Mouse (Mus musculus): ENCODE measurements around the gene Fxyd6. TPM values are rescaled to one million over a fixed set of nuclear protein-coding genes. Genes with fewer than 3 reads are reported as not detected.

Gene Fxyd6
- polyA plus RNA-seq, 1 experiment from 2014 or later, result 54.5 TPM

- 90% methylated on average over 6 of the region's 6 CpGs for WGBS
- H3K4me1 ChIP-seq (replicated peaks; ENCODE audit: control insufficient read depth, insufficient read depth, low read length), result no peaks in the 10 kb centered on the region
- H3K4me2 ChIP-seq (replicated peaks; ENCODE audit: low read depth), result no peak overlapping the region
- no peak overlapping the region for H3K4me3 ChIP-seq (ENCODE audit: low read depth, low read length)
- no peak for ATAC-seq
- no peak overlapping the region for H3K27ac ChIP-seq (ENCODE audit: low read depth, low read length)
- H3K9me3 ChIP-seq (ENCODE audit: control insufficient read depth), result no peaks in the 10 kb centered on the region
- no peak for TF ChIP-seq CTCF (IDR thresholded peaks at IDR 0.05; ENCODE audit: low read depth)
- H3K36me3 ChIP-seq (ENCODE audit: control insufficient read depth, insufficient read depth), result no peaks in the 10 kb centered on the region
- H3K27me3 ChIP-seq (replicated peaks; ENCODE audit: control insufficient read depth, insufficient read depth, low read length), result no peaks in the 10 kb centered on the region
- no peak overlapping the region for H3K9ac ChIP-seq (ENCODE audit: low read depth, low read length)
Observed at GRCm38 (mm10) chr9:45395218-45395617, 25.2 kb downstream of the Fxyd6 start.

- Histone ChIP-seq H3K4me1 (replicated peaks; ENCODE audit: control insufficient read depth, insufficient read depth, low read length) (no peaks in the 10 kb centered on the region), H3K4me3 (ENCODE audit: low read depth, low read length) (no peak overlapping the region), H3K27ac (ENCODE audit: low read depth, low read length) (no peak overlapping the region), H3K4me2 (replicated peaks; ENCODE audit: low read depth) (no peak overlapping the region), H3K9me3 (ENCODE audit: control insufficient read depth) (no peaks in the 10 kb centered on the region), H3K36me3 (ENCODE audit: control insufficient read depth, insufficient read depth) (no peaks in the 10 kb centered on the region), H3K9ac (ENCODE audit: low read depth, low read length) (no peak overlapping the region), H3K27me3 (replicated peaks; ENCODE audit: control insufficient read depth, insufficient read depth, low read length) (no peaks in the 10 kb centered on the region)
- no peak for TF ChIP-seq CTCF (IDR thresholded peaks at IDR 0.05; ENCODE audit: low read depth)
- WGBS, result 57% methylated on average over 3 of the region's 3 CpGs
- ATAC-seq, result no peak
Observed at GRCm38 (mm10) chr9:45395796-45396195, 25.8 kb downstream of the Fxyd6 start.

GRCm38 (mm10) chr9:45398336-45398735 lies 28.4 kb downstream of the Fxyd6 start:
- H3K9me3 ChIP-seq (ENCODE audit: control insufficient read depth), result no peaks in the 10 kb centered on the region
- H3K27ac ChIP-seq (ENCODE audit: low read depth, low read length), result no peak overlapping the region
- H3K27me3 ChIP-seq (replicated peaks; ENCODE audit: control insufficient read depth, insufficient read depth, low read length), result 0 out of 2 replicates have a peak, but pooled peaks cover 4% of the 10 kb centered on the region
- no peak overlapping the region for H3K9ac ChIP-seq (ENCODE audit: low read depth, low read length)
- no peak overlapping the region for H3K4me3 ChIP-seq (ENCODE audit: low read depth, low read length)
- TF ChIP-seq CTCF (IDR thresholded peaks at IDR 0.05; ENCODE audit: low read depth), result no peak
- WGBS, result 36% methylated on average over 1 of the region's 1 CpGs
- H3K36me3 ChIP-seq (ENCODE audit: control insufficient read depth, insufficient read depth), result no peaks in the 10 kb centered on the region
- no peak overlapping the region for H3K4me2 ChIP-seq (replicated peaks; ENCODE audit: low read depth)
- no peak for ATAC-seq
- H3K4me1 ChIP-seq (replicated peaks; ENCODE audit: control insufficient read depth, insufficient read depth, low read length), result no peaks in the 10 kb centered on the region

GRCm38 (mm10) chr9:45399434-45399833 lies 29.4 kb downstream of the Fxyd6 start, which contains the start of gene Fxyd2:
TSS of gene Fxyd2 (plus strand) at chr9:45399669.
- no peak for ATAC-seq
- Histone ChIP-seq H3K9me3 (ENCODE audit: control insufficient read depth) (no peaks in the 10 kb centered on the region), H3K4me1 (replicated peaks; ENCODE audit: control insufficient read depth, insufficient read depth, low read length) (no peaks in the 10 kb centered on the region), H3K27ac (ENCODE audit: low read depth, low read length) (no peak within 1 kb of the TSS), H3K9ac (ENCODE audit: low read depth, low read length) (no peak within 1 kb of the TSS), H3K4me3 (ENCODE audit: low read depth, low read length) (no peak within 1 kb of the TSS), H3K36me3 (ENCODE audit: control insufficient read depth, insufficient read depth) (no peaks in the 10 kb centered on the region), H3K27me3 (replicated peaks; ENCODE audit: control insufficient read depth, insufficient read depth, low read length) (peaks cover 4% of the 10 kb centered on the region; the same call in 1 of the 2 replicates), H3K4me2 (replicated peaks; ENCODE audit: low read depth) (no peak within 1 kb of the TSS)
- no peak for TF ChIP-seq CTCF (IDR thresholded peaks at IDR 0.05; ENCODE audit: low read depth)
- WGBS, result 83% methylated on average over 4 of the region's 4 CpGs

- TF ChIP-seq CTCF (IDR thresholded peaks at IDR 0.05; ENCODE audit: low read depth), result no peak
- Histone ChIP-seq H3K9me3 (ENCODE audit: control insufficient read depth) (no peaks in the 10 kb centered on the region), H3K27ac (ENCODE audit: low read depth, low read length) (no peak overlapping the region), H3K4me3 (ENCODE audit: low read depth, low read length) (no peak overlapping the region), H3K9ac (ENCODE audit: low read depth, low read length) (no peak overlapping the region), H3K27me3 (replicated peaks; ENCODE audit: control insufficient read depth, insufficient read depth, low read length) (peaks cover 4% of the 10 kb centered on the region; the same call in 1 of the 2 replicates), H3K4me1 (replicated peaks; ENCODE audit: control insufficient read depth, insufficient read depth, low read length) (no peaks in the 10 kb centered on the region), H3K36me3 (ENCODE audit: control insufficient read depth, insufficient read depth) (no peaks in the 10 kb centered on the region), H3K4me2 (replicated peaks; ENCODE audit: low read depth) (no peak overlapping the region)
- 71% methylated on average over 4 of the region's 4 CpGs for WGBS
- ATAC-seq, result no peak
Observed at GRCm38 (mm10) chr9:45401851-45402250, 31.9 kb downstream of the Fxyd6 start.

GRCm38 (mm10) chr9:45402957-45403356 lies 33.0 kb downstream of the Fxyd6 start:
- 56% methylated on average over 2 of the region's 2 CpGs for WGBS
- no peak overlapping the region for H3K27ac ChIP-seq (ENCODE audit: low read depth, low read length)
- no peaks in the 10 kb centered on the region for H3K36me3 ChIP-seq (ENCODE audit: control insufficient read depth, insufficient read depth)
- no peak overlapping the region for H3K4me2 ChIP-seq (replicated peaks; ENCODE audit: low read depth)
- no peak for TF ChIP-seq CTCF (IDR thresholded peaks at IDR 0.05; ENCODE audit: low read depth)
- no peak overlapping the region for H3K4me3 ChIP-seq (ENCODE audit: low read depth, low read length)
- no peak overlapping the region for H3K9ac ChIP-seq (ENCODE audit: low read depth, low read length)
- H3K27me3 ChIP-seq (replicated peaks; ENCODE audit: control insufficient read depth, insufficient read depth, low read length), result peaks cover 4% of the 10 kb centered on the region; the same call in 1 of the 2 replicates
- H3K9me3 ChIP-seq (ENCODE audit: control insufficient read depth), result no peaks in the 10 kb centered on the region
- ATAC-seq, result no peak
- H3K4me1 ChIP-seq (replicated peaks; ENCODE audit: control insufficient read depth, insufficient read depth, low read length), result no peaks in the 10 kb centered on the region

- H3K4me2 ChIP-seq (replicated peaks; ENCODE audit: low read depth), result no peak overlapping the region
- H3K36me3 ChIP-seq (ENCODE audit: control insufficient read depth, insufficient read depth), result no peaks in the 10 kb centered on the region
- no peak for ATAC-seq
- H3K4me1 ChIP-seq (replicated peaks; ENCODE audit: control insufficient read depth, insufficient read depth, low read length), result no peaks in the 10 kb centered on the region
- H3K27me3 ChIP-seq (replicated peaks; ENCODE audit: control insufficient read depth, insufficient read depth, low read length), result peaks cover 4% of the 10 kb centered on the region; the same call in 1 of the 2 replicates
- WGBS, result 47% methylated on average over 5 of the region's 5 CpGs
- no peak overlapping the region for H3K27ac ChIP-seq (ENCODE audit: low read depth, low read length)
- no peak for TF ChIP-seq CTCF (IDR thresholded peaks at IDR 0.05; ENCODE audit: low read depth)
- H3K9ac ChIP-seq (ENCODE audit: low read depth, low read length), result no peak overlapping the region
- H3K4me3 ChIP-seq (ENCODE audit: low read depth, low read length), result no peak overlapping the region
- H3K9me3 ChIP-seq (ENCODE audit: control insufficient read depth), result no peaks in the 10 kb centered on the region
Observed at GRCm38 (mm10) chr9:45405694-45406093, 35.7 kb downstream of the Fxyd6 start.

All from intestine, postnatal 0 days (tissue).